Mouse (Mus musculus) spleen, adult 2 months (tissue): ENCODE data around the gene Fbxl3. TPM values are rescaled to one million over a fixed set of nuclear protein-coding genes. Genes with fewer than 3 reads are reported as not detected.

Experiments
- DNase-seq, 2 experiments: peaks; one replicate each; pipeline versions ENCODE4 v3.0.0 to v3.0.0-alpha.2; 2012 to 2021; ENCODE audit warnings: low spot score in 2 of 2, low read depth in 1 of 2
- H3K27ac ChIP-seq: fragments of 200-500 bp; 2 replicates; pipeline ENCODE4 v1.5.1; 2012; ENCODE audit warnings: low read length, inconsistent platforms; ENCODE audit not compliant: insufficient read depth
- H3K27me3 ChIP-seq: fragments of 200-500 bp; 2 replicates; pipeline ENCODE4 v1.6.1; 2012; ENCODE audit warnings: mild to moderate bottlenecking, moderate library complexity, low read length, inconsistent platforms; ENCODE audit not compliant: control insufficient read depth, insufficient read depth
- H3K36me3 ChIP-seq: fragments of 200-500 bp; 2 replicates; pipeline ENCODE4 v1.6.1; 2012; ENCODE audit warnings: mild to moderate bottlenecking, low read length, inconsistent platforms; ENCODE audit not compliant: control insufficient read depth, insufficient read depth
- H3K4me1 ChIP-seq: fragments of 200-500 bp; 2 replicates; pipeline ENCODE4 v1.6.1; 2011; ENCODE audit warnings: inconsistent platforms; ENCODE audit not compliant: control insufficient read depth, insufficient read depth, insufficient read length
- H3K4me3 ChIP-seq: fragments of 200-500 bp; 2 replicates; pipeline ENCODE4 v1.5.1; 2011; ENCODE audit warnings: mild to moderate bottlenecking, inconsistent platforms; ENCODE audit not compliant: insufficient read depth, insufficient read length; ENCODE audit errors: extremely low read depth
- CTCF ChIP-seq: fragments of 200-500 bp; IDR thresholded peaks from 2 replicates; pipeline ENCODE4 v1.5.1; 2011; ENCODE audit warnings: mild to moderate bottlenecking, inconsistent platforms; ENCODE audit not compliant: insufficient read depth, insufficient read length, insufficient replicate concordance; ENCODE audit errors: extremely low read depth
- POLR2A ChIP-seq: fragments of 200-500 bp; IDR thresholded peaks from 2 replicates; pipeline ENCODE4 v1.6.1; 2011; ENCODE audit warnings: low read depth, low read length, inconsistent platforms
- WGBS: fragments of 180-500 bp; shearing (Covaris S2); methylation state at CpG from one replicate; pipeline ENCODE4 v1.1.7; 2018; 5-methylcytosine and 5-hydroxymethylcytosine counted together
- polyA plus RNA-seq: library from polyadenylated mRNA; depleted of rRNA; stranded (reverse); fragments of >200 nt; gene quantifications from 2 replicates; pipeline ENCODE4 v1.2.3, GENCODE M21; 2012; rRNA removed

Gene Fbxl3
- polyA plus RNA-seq, result 49.5 and 49.7 TPM in 2 replicates

DNA sequence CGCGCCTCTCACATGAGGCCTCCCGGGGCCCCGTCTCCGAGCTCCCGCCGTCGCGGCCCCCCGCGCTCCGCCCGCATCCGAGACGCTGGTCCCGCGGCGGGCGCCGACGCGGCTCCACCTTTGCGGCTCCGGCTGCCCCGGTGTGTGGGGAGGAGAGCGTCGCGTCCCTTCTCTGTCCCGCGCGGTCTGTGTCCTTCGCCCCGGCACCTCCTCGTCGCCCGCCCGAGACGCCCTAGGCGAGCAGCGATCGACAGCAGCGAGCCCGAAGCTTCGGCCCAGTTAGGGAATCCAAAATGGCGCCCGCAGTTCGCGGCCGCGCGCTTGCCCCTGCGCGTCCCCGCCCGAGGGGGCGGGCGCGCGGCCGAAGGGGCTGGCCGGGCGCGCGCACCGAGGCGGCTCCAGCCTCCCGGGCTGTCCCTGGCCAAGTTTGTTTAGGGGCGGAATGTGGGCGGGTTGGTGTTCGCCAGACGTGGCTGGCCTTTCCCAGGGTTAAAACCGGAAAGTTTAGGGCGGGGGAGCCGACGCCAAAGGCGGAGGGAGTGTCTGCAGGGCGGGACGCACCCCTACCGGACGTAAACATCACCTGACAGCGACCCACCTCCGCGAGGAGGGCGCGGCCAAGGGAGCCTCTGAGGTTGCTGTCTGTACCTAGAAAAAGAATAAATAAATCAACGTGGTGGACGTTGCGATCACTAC lies at the start of gene Fbxl3:
Gene Fbxl3 (minus strand): TSS at position 329 of the 696 bp plus-strand sequence.
- TF ChIP-seq POLR2A, result peak; percentile 26; the same call in 1 of the 2 replicates
- TF ChIP-seq CTCF, result no peak
- H3K27me3 ChIP-seq, result no peaks in the 10 kb centered on the region
- H3K27ac ChIP-seq, result peak within 1 kb of the TSS; percentile 100
- under 1% methylated on average over 86 of the region's 88 CpGs for WGBS
- peak; percentile 86 to 87 for DNase-seq
- H3K4me3 ChIP-seq, result peak within 1 kb of the TSS; percentile 96
- H3K4me1 ChIP-seq, result peaks cover 3% of the 10 kb centered on the region; the same call in 1 of the 2 replicates
- peaks cover 4% of the 10 kb centered on the region for H3K36me3 ChIP-seq

- H3K27ac ChIP-seq, result no peak overlapping the region
- no peak for TF ChIP-seq POLR2A
- TF ChIP-seq CTCF, result peak; percentile 14; the same call in 1 of the 2 replicates
- H3K4me1 ChIP-seq, result no peaks in the 10 kb centered on the region
- H3K27me3 ChIP-seq, result no peaks in the 10 kb centered on the region
- peaks cover 42% of the 10 kb centered on the region for H3K36me3 ChIP-seq
- 87% methylated on average over 2 of the region's 2 CpGs for WGBS
- DNase-seq, result no peak
- no peak overlapping the region for H3K4me3 ChIP-seq
Observed at GRCm38 (mm10) chr14:103131991-103132390, 32.6 kb upstream of the Fbxl3 start.

DNA sequence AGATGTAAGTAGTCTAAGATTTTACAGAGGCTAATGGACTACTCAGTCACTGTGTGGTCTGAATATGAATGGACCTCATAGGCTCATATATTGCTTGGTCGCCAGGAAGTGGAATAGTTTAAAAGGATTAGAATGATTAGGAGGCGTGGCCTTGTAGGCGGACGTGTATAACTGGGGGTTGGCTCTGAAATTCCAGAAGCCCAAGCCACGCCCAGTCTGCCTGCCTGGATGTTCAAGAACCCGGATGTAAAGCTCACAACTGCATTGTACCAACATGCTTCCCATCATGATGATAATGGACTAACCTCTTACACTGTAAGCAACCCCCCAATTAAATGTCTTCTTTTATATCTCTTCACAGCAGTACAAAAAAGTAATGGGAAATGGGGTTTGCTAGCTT lies 26.4 kb upstream of the Fbxl3 start:
- Histone ChIP-seq H3K4me3 (no peak overlapping the region), H3K4me1 (no peaks in the 10 kb centered on the region), H3K36me3 (peaks cover 34% of the 10 kb centered on the region), H3K27ac (no peak overlapping the region), H3K27me3 (no peaks in the 10 kb centered on the region)
- 94% methylated on average over 6 of the region's 6 CpGs for WGBS
- no peak for DNase-seq
- TF ChIP-seq CTCF, result no peak
- TF ChIP-seq POLR2A, result no peak

DNA sequence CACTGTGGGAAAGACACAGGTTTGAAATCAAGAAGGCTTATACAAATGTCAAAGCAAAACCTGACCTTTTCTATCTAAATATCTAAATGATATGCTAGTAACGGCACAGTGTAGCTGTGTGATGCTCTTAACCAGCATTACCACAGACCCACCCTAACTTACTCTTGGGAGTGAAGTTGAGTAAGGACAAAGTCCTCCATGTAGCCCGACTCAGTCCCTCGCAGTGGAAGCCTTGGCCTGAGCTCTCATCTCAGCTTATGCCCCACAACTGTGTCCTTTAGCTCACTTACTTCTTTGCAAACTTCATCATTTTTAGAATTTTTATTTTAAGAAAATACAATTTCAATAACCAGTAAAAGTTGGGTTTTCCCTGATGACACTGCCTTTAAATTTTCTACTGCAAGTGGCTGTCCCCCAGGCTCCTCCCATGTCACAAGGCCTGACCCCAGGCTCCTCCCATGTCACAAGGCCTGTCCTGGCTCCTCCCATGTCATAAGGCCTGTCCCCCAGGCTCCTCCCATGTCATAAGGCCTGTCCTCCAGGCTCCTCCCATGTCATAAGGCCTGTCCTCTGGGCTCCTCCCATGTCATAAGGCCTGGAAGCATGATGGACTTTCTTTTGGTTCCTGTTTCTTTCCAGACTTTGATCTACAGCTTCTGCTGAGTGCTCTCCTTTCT lies 15.8 kb upstream of the Fbxl3 start:
- Histone ChIP-seq H3K27me3 (no peaks in the 10 kb centered on the region), H3K4me1 (no peaks in the 10 kb centered on the region), H3K27ac (no peak overlapping the region), H3K4me3 (no peak overlapping the region), H3K36me3 (peaks cover 32% of the 10 kb centered on the region)
- 94% methylated on average over 3 of the region's 3 CpGs for WGBS
- no peak for DNase-seq
- TF ChIP-seq POLR2A (no peak), CTCF (no peak)

GRCm38 (mm10) chr14:103112606-103113363 lies 13.4 kb upstream of the Fbxl3 start:
- peaks cover 24% of the 10 kb centered on the region for H3K36me3 ChIP-seq
- H3K27ac ChIP-seq, result no peak overlapping the region
- no peaks in the 10 kb centered on the region for H3K4me1 ChIP-seq
- WGBS, result 92% methylated on average over 3 of the region's 3 CpGs
- H3K4me3 ChIP-seq, result no peak overlapping the region
- no peaks in the 10 kb centered on the region for H3K27me3 ChIP-seq
- DNase-seq, result no peak
- TF ChIP-seq POLR2A, result no peak
- no peak for TF ChIP-seq CTCF

GRCm38 (mm10) chr14:103109971-103110370 lies 10.6 kb upstream of the Fbxl3 start:
- Histone ChIP-seq H3K27me3 (no peaks in the 10 kb centered on the region), H3K4me1 (no peaks in the 10 kb centered on the region), H3K36me3 (peaks cover 11% of the 10 kb centered on the region), H3K4me3 (no peak overlapping the region), H3K27ac (no peak overlapping the region)
- TF ChIP-seq CTCF, result no peak
- TF ChIP-seq POLR2A, result no peak
- no peak for DNase-seq
- 91% methylated on average over 4 of the region's 4 CpGs for WGBS
